Mouse (Mus musculus) cerebellum, adult 2 months (tissue): Measurements from ENCODE around the gene Pld2.

Source experiments
- CTCF ChIP-seq: fragments of 200-500 bp; IDR thresholded peaks from 2 replicates; pipeline ENCODE4 v1.5.1; 2011; ENCODE audit warnings: low read depth, mild to moderate bottlenecking, control low read depth, low read length, moderate library complexity, borderline replicate concordance; ENCODE audit not compliant: insufficient read depth
- POLR2A ChIP-seq: fragments of 200-500 bp; IDR thresholded peaks from 2 replicates; pipeline ENCODE4 v1.6.1; 2011; ENCODE audit warnings: low read length, control low read depth, borderline replicate concordance; ENCODE audit not compliant: insufficient read depth

- TF ChIP-seq CTCF (no peak), POLR2A (no peak)
Observed at GRCm38 (mm10) chr11:70586261-70586660, 46.4 kb downstream of the Pld2 start.
